Mouse (Mus musculus) G1E (cell line): Measurements from ENCODE around the gene Pias4. TPM values are rescaled to one million over a fixed set of nuclear protein-coding genes. Genes with fewer than 3 reads are reported as not detected.
"Not testable (repeated sequence)": the region's sequence is repeated elsewhere in the genome, so short reads cannot be mapped to it uniquely, and the experiment has no call there.

Experiments used
- ATAC-seq: 2 replicates; pipeline ENCODE4 v1.8.0; 2016; ENCODE audit warnings: mild to moderate bottlenecking; ENCODE audit not compliant: insufficient number of reproducible peaks, poor library complexity, low FRiP score, severe bottlenecking; ENCODE audit errors: extremely low read depth
- DNase-seq: peaks from one replicate; pipeline ENCODE4 v3.0.0; 2012; ENCODE audit warnings: low spot score
- H3K27me3 ChIP-seq: 2 replicates; pipeline ENCODE4 v1.6.1; 2012; ENCODE audit warnings: mild to moderate bottlenecking, low read length, inconsistent platforms; ENCODE audit not compliant: insufficient read depth
- H3K36me3 ChIP-seq: replicated peaks from 2 replicates; pipeline ENCODE3; 2012; ENCODE audit warnings: mild to moderate bottlenecking, inconsistent platforms
- H3K4me1 ChIP-seq: 2 replicates; pipeline ENCODE4 v1.6.1; 2012; ENCODE audit warnings: low read depth, low read length, inconsistent platforms, mixed read lengths; ENCODE audit not compliant: insufficient read depth
- H3K4me3 ChIP-seq: 2 replicates; pipeline ENCODE4 v1.5.1; 2012; ENCODE audit warnings: low read depth, mild to moderate bottlenecking, inconsistent platforms, low read length, moderate library complexity, mixed read lengths
- H3K9me3 ChIP-seq: replicated peaks from 2 replicates; pipeline ENCODE4 v1.6.1; 2012; ENCODE audit warnings: inconsistent platforms
- CTCF ChIP-seq: IDR thresholded peaks from 2 replicates; pipeline ENCODE4 v1.5.1; 2012; ENCODE audit warnings: low read depth, low read length, inconsistent platforms, mixed read lengths
- GATA1 ChIP-seq: IDR thresholded peaks from 2 replicates; pipeline ENCODE4 v1.6.1; 2012; ENCODE audit warnings: borderline replicate concordance, low read length, inconsistent platforms, mixed read lengths
- GATA2 ChIP-seq: IDR thresholded peaks from 2 replicates; pipeline ENCODE4 v1.6.1; 2012; ENCODE audit warnings: low read depth, low read length, inconsistent platforms, borderline replicate concordance
- POLR2AphosphoS5 ChIP-seq: IDR thresholded peaks from 2 replicates; pipeline ENCODE4 v1.6.1; 2012; ENCODE audit warnings: low read depth, low read length, inconsistent platforms; ENCODE audit not compliant: insufficient replicate concordance
- TAL1 ChIP-seq: conservative IDR thresholded peaks from 2 replicates; pipeline ENCODE4 v1.6.1; 2012; ENCODE audit warnings: low read depth, low read length, inconsistent platforms, mixed read lengths
- polyA plus RNA-seq: library from polyadenylated mRNA; stranded (reverse); fragments of >175 nt; gene quantifications from 2 replicates; pipeline ENCODE4 v1.2.3, GENCODE M21; 2012
- total RNA-seq, 2 experiments: library from RNA; stranded (forward) in 1 of 2; stranded (reverse) in 1 of 2; fragments of 200-1000 nt in 1 of 2; fragments of >200 nt in 1 of 2; fragmentation: Nextera tagmentation in 1 of 2; gene quantifications; 2 replicates each; pipeline ENCODE4 v1.2.3; 2014 to 2017

The Pias4 gene
- total and polyA plus RNA-seq, 3 experiments = 21.2 to 62.7 (median 28.6) TPM

GRCm38 (mm10) chr10:81182336-81183333 lies 14.9 kb upstream of the Pias4 start, which contains the start of gene Dapk3:
Dapk3 (plus strand) TSS chr10:81183005.
- no peaks in the 10 kb centered on the region for H3K27me3 ChIP-seq
- no peaks in the 10 kb centered on the region for H3K9me3 ChIP-seq
- peak within 1 kb of the TSS; percentile 78 for H3K4me3 ChIP-seq
- DNase-seq (peak; percentile 96), ATAC-seq (peak; percentile 93)
- H3K36me3 ChIP-seq = peaks cover 88% of the 10 kb centered on the region
- TF ChIP-seq POLR2AphosphoS5 (peak; percentile 97), CTCF (no peak)
- peaks cover 76% of the 10 kb centered on the region for H3K4me1 ChIP-seq

GRCm38 (mm10) chr10:81181860-81182259 lies 14.1 kb upstream of the Pias4 start:
- H3K4me3 ChIP-seq, H3K9me3 ChIP-seq, ATAC-seq, DNase-seq, H3K27me3 ChIP-seq: not testable (repeated sequence)
- H3K4me1 ChIP-seq = peaks cover 71% of the 10 kb centered on the region
- H3K36me3 ChIP-seq = peaks cover 88% of the 10 kb centered on the region

- Histone ChIP-seq H3K9me3 (no peaks in the 10 kb centered on the region), H3K4me3 (peak overlapping the region; percentile 60; the same call in 1 of the 2 replicates), H3K27me3 (no peaks in the 10 kb centered on the region), H3K4me1 (peaks cover 71% of the 10 kb centered on the region), H3K36me3 (peaks cover 83% of the 10 kb centered on the region)
- ATAC-seq (no peak), DNase-seq (no peak)
- TF ChIP-seq POLR2AphosphoS5 = no peak
- TF ChIP-seq CTCF = no peak
- no peak for TF ChIP-seq GATA2
- no peak for TF ChIP-seq TAL1
- TF ChIP-seq GATA1 = no peak
These were observed 13.2 kb upstream of the Pias4 start for GRCm38 (mm10) chr10:81180946-81181345.

- DNase-seq (no peak), ATAC-seq (no peak)
- no peaks in the 10 kb centered on the region for H3K27me3 ChIP-seq
- peak overlapping the region; percentile 84 for H3K4me3 ChIP-seq
- peaks cover 71% of the 10 kb centered on the region for H3K36me3 ChIP-seq
- TF ChIP-seq CTCF (peak; percentile 56; the same call in 1 of the 2 replicates), GATA2 (no peak)
- H3K4me1 ChIP-seq = peaks cover 77% of the 10 kb centered on the region
- no peaks in the 10 kb centered on the region for H3K9me3 ChIP-seq
These were observed 12.0 kb upstream of the Pias4 start for GRCm38 (mm10) chr10:81179451-81180342.

GRCm38 (mm10) chr10:81178927-81179326 lies 11.2 kb upstream of the Pias4 start:
- Histone ChIP-seq H3K36me3 (peaks cover 64% of the 10 kb centered on the region), H3K4me1 (peaks cover 77% of the 10 kb centered on the region), H3K9me3 (no peaks in the 10 kb centered on the region), H3K27me3 (no peaks in the 10 kb centered on the region), H3K4me3 (peak overlapping the region; percentile 84)
- ATAC-seq (no peak), DNase-seq (no peak)
- TF ChIP-seq TAL1 = no peak
- no peak for TF ChIP-seq POLR2AphosphoS5
- no peak for TF ChIP-seq GATA2
- no peak for TF ChIP-seq CTCF
- TF ChIP-seq GATA1 = no peak

GRCm38 (mm10) chr10:81177958-81178712 lies 10.4 kb upstream of the Pias4 start:
- H3K27me3 ChIP-seq = no peaks in the 10 kb centered on the region
- ATAC-seq = no peak
- TF ChIP-seq GATA2 (no peak), POLR2AphosphoS5 (peak; percentile 66), GATA1 (no peak), TAL1 (no peak), CTCF (no peak)

More at GRCm38 (mm10) chr10:81177958-81178712, 10.4 kb upstream of the Pias4 start:
- Histone ChIP-seq H3K4me1 (peaks cover 78% of the 10 kb centered on the region), H3K4me3 (peak overlapping the region; percentile 84), H3K9me3 (no peaks in the 10 kb centered on the region), H3K36me3 (peaks cover 59% of the 10 kb centered on the region)
- no peak for DNase-seq
